Mouse (Mus musculus): ENCODE results near the gene Sult5a1.
"Not testable (repeated sequence)": the region's sequence is repeated elsewhere in the genome, so short reads cannot be mapped to it uniquely, and the experiment has no call there.

Gene Sult5a1

DNA sequence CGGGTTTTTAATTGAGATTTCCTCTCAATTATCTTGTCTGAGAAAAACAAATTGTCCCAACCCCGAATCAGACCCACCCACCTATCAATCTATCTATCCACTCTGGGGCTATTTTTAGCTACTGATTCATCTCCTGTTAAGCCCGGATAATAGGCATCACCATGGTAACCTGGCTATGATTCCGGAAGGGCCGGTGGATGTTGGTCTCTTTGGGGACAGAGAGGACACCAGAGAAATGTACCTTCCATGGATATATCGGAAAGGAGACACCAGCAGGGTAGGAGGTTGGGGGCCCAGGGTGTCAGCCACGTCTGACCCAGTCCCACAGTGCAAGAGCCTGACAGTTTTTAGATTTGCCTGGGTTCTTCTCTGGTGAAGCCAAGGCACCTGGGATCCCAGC lies 22.7 kb downstream of the Sult5a1 start:
- DNase-seq (ENCODE audit: low spot score in 2 of 2) = peak in 1 of 2 experiments; percentile 63

DNA sequence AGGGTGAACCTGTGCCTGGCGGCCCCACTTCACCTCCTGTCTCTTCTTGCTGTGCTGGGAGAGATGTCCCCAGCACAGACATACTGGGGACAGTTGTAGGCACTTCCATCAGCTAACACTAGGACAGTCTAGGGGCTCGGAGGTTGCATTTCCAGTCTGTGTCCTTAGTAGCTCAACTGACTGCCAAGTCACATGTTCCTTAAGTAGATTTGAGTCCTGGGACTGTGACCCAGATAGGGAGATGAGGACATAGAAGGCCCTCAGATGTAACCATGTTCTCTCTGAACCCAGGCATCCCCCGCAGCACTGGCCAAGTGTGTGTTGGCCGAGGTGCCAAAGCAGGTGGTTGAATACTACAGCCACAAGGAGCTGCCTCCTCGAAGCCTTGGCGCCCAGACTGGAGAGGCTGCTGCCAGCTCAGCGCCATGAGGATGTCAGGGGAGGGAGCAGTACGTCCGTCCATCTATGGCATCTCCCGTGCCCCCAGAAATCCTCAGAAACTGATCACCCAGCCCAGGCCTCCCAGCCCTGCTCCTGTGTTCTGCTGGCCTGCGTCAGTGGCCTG lies 23.9 kb downstream of the Sult5a1 start:
- no peak for DNase-seq (ENCODE audit: low spot score in 2 of 2)

DNA sequence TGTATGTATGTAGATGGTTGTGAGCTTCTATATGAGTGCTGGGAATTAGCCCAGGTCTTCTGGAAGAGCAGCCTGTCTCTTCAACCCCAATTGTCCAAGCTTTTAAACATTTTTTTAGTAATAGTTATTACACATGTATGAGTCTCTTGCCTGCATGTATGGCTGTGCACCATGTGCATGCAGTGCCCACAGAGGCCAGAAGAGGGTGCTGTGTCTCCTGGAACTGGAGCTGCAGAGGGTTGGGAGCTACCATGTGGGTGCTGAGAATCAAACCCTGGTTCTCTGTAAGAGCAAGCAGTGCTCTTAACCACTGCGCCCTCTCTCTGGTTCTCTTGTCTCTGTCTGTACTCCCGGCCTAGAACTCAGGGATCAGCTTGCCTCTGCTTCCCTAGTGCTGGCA lies 25.2 kb downstream of the Sult5a1 start:
- DNase-seq (ENCODE audit: low spot score in 2 of 2) = no peak

DNA sequence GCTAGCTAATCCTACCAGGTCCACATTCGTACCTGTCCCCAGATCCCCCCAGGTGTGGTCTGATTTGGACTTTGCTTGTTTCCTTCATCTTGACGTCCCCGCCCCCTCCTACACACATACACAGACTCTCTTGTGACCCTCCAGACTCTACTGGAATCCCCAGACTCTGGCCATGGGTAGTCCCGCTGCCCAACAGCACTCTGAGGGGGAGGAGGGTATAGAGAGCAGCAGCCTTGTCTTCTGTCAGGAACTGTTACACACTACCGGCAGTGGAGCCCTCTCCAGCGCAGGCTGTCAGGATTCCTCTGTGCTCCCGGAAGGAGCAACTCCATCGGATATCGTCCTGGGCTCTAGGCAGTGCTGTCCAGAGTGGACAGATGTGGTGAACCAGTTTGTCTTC lies 27.1 kb downstream of the Sult5a1 start:
- no peak for DNase-seq (ENCODE audit: low spot score in 2 of 2)

DNA sequence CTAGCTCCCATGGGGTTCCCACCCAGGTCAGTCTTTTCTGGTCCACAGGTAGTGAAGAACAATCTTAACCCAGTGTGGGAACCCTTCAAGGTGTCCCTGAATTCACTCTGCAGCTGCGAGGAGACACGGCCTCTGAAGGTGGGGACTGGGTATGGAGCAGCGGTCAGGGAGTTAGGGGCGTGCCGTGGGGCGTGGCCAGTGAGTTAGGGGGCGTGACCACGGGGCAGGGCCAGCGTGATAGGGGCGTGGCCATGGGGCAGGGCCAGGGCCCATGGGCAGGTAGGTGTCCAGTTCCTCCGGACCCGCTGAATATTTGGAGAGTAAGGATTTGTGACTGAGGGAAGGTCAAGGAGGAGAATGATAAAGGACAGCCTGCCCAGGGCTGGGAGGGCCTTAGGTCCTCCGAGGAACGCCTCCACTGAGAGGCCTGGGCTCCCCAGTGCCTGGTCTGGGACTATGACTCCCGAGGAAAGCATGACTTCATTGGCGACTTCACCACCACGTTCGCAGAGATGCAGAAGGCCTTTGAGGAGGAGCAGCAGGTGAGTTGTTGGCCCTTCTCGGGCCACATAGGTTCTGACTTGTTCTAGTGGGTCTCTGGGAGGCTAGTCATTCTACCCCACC lies 31.8 kb downstream of the Sult5a1 start:
- DNase-seq (ENCODE audit: low spot score in 2 of 2) = no peak

DNA sequence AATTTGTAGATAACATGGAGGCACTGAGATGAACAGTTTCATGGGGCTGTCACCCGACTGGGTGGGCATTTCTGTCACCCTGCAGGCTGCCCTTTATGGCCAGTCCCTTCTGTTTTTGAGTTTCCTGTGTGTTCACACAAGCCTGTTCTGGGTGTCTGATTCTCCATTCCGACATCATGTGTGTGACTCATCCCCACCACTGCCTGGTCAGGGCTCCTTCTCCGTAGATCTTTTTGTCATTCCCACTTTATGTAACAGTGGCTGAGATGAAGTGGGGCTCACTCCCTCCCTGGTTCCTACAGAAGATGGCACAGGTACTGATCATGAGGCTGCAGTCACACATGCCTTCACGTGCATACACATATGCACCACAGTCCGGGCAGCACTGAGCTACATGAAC lies 35.4 kb downstream of the Sult5a1 start:
- DNase-seq (ENCODE audit: low spot score in 2 of 2) = no peak

DNA sequence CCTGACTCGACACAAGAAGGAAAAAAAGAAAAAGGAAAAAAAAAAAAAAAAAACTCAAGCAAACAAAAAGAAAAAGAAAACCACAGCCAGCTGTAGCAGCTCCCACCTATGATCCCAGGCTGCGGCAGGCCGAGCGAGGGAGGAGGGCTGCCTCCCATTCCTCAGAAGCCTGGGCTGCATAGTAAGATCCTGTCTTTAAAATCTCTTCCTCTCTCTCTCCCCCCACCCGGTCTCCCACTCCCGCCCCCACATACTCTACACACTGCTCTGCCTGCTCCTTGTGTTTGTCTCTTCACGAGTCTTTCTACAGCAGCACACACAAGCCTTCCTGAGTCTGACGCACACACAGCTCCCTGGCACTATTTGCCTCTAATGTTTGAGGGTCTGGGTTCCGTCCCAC lies 36.1 kb downstream of the Sult5a1 start:
- peak in 1 of 2 experiments; percentile 37 for DNase-seq (ENCODE audit: low spot score in 2 of 2)

DNA sequence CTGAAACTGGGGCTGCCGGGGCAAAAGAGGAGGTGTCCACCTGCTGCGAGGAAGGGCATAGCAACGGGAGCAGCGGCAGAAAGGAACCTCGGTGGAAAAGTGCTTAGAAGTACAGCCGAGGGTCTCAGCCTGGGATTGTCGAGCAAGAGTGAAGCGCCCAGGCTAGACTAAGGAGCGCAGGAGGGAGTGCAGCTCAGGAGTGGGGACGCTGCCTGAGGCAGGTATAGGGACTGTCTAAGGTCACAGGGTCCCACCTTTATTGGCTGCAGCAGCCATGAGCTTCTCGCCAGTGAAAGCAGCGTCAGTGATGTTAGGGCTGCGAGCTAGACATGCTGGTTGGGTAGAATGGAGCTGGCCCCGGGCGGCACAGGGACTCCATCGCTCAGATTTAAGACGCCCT lies 40.4 kb downstream of the Sult5a1 start:
- DNase-seq (ENCODE audit: low spot score in 2 of 2) = no peak

DNA sequence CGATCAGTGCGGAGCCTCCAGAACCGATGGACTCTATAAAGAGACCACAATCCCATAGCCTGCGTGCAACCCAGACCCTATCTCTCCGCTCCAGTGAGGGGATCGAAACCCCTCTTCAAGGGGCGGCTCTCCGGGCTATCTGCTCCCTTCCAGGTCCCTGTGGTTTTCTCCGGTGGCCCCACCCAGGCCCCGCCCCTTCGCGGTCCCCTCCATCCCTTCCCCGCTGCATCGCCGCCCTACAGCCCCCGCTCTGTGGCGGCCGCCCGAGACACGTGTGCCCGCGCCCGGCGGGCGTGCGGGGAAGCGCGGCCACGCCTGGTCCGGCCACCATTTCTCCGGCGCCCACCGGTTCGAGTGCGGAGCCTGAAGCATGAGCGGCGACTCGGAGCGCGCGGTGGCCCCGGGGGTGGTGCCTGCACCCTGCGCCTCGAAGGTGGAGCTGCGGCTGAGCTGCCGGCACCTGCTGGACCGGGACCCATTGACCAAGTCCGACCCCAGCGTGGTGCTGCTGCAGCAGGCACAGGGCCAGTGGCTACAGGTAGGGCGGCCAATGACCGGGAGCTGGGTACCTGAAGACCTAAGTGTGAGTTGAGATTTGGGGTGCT lies 40.9 kb downstream of the Sult5a1 start, which contains the start of gene Cpne7:
TSS of gene Cpne7 (plus strand) at position 248 of the 605 bp plus-strand sequence.
- peak; percentile 39 to 51 for DNase-seq (ENCODE audit: low spot score in 2 of 2)

DNA sequence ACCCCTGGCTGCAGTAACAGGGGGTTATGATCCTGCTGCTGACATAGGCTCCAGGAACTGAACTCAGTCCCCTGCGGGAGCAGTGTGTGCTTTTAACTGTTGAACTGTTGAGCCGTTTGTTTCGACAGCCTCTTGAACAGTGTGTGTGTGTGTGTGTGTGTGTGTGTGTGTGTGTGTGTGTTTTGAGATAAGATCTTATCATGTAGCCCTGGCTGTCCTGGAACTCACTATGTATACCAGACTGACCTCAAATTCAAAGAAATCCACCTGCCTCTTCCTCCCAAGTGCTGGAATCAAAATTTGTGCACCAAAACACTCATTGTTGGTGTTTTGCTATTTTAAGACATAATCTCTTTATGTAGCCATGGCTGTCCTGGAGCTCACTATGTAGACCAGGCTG lies 43.5 kb downstream of the Sult5a1 start:
- no peak for DNase-seq (ENCODE audit: low spot score in 2 of 2)

DNA sequence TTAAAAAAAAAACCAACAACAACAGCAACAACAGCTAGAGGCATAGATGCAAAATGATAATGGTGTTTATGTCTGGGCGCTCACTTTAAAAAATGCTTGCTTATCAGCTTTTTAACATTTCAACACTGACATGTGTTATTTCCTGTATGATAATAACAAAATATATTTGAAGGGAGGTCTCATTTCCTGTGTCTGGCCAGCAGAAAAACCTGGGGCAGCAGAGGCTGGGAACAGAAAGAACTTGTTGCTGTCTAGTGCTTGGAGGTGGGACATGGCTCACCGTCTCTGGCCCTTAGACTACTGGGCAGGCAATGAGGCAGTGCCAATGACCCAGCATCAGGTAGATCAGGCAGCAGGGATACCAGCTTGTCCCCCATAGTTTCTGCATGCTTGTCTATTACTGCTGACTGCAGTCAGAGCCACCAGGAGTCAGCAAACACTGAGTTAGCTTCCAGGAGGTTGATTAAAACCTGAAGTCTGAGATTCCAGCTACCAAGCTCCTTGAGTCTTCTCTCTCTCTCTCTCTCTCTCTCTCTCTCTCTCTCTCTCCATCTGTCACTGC lies 44.1 kb downstream of the Sult5a1 start:
- no peak for DNase-seq (ENCODE audit: low spot score in 2 of 2)

DNA sequence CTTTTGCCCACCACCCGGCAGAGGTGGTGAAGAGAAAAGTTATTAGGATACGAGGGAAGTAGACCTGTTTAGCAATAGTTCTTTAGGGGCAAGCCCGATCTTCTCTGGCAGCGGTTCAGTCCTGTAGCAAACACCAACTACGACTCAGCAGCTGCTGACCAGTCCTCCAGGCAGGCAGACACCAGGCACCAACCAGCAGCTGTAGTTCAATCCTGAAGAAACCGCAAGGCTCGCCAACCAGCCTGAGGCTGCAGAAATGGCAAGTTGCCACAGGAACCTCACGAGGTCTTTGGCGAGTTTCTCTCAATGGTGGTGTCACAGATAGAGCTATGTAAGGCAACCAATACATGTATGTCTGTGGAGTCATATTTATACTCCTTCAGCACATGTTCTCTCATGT lies 45.2 kb downstream of the Sult5a1 start:
- no peak for DNase-seq (ENCODE audit: low spot score in 2 of 2)

DNA sequence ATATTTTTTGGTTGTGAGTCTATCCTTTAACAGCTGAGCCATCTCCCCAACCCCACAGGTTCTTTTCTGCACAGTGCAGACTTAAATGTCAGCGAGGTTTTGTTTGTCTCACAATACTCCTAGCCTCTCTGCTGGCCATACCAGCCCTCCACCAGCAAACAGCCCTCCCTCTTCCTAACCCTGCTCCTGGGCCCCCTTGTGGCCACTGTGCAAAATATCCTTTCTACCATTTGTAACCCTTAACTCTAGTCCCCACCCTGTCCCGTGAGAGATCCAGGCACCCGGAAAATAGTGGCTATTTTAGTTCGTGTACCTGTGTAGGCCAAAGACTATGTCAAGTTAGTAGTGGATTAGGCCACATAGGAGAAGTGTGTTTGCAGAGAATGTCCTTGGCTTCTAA lies 47.5 kb downstream of the Sult5a1 start:
- DNase-seq (ENCODE audit: low spot score in 2 of 2) = peak in 1 of 2 experiments; percentile 57

DNA sequence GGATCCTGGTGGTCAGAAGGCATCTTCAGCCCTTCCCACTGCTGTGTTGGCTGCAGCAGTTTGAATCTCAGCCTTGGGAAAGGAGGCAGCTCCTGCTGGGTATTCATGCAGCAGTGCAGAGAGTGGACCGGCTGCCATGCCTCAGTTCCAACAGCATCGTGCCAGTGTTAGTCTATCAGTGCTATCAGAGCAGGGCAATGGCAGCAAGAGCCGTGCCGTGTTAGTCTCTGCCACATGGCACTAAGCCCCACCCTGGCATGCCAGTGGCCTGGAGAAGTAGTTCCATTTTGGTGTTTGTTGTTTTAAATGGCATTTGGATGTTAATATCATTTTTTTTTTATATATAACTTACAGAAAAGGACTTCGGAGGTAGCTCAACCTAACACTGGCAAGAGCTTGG lies 49.2 kb downstream of the Sult5a1 start:
- DNase-seq (ENCODE audit: low spot score in 2 of 2) = no peak

DNA sequence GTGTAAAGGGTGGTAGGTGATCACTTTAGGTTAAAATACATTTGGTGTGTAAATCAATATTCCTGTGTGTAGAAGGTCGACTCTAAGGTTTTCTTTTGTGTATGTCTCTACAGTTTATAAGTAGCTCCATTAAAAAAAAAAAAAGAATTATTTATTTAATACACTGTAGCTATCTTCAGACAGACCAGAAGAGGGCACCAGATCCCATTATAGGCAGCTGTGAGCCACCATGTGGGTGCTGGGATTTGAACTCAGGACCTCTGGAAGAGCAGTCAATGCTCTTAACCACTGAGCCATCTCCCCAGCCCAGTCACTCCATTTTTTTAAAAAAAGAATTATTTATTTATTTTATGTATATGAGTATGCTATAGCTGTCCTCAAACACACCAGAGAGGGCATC lies 50.1 kb downstream of the Sult5a1 start:
- no peak for DNase-seq (ENCODE audit: low spot score in 2 of 2)

DNA sequence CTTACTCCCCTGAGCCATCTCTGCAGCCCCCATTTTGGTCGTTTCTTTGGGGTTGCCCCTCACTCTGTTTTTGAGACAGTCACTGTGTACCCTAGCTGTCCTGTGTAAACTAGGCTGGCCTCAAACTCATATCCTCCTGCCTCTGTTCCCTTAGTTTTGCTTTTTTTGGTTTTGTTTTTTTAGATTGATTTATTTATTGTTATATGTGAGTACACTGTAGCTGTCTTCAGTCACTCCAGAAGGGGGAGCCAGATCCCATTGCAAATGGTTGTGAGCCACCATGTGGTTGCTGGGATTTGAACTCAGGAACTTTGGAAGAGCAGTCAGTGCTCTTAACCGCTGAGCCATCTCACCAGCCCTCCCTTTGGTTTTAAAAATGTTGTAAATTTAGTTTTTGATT lies 51.6 kb downstream of the Sult5a1 start:
- DNase-seq (ENCODE audit: low spot score in 2 of 2) = no peak

DNA sequence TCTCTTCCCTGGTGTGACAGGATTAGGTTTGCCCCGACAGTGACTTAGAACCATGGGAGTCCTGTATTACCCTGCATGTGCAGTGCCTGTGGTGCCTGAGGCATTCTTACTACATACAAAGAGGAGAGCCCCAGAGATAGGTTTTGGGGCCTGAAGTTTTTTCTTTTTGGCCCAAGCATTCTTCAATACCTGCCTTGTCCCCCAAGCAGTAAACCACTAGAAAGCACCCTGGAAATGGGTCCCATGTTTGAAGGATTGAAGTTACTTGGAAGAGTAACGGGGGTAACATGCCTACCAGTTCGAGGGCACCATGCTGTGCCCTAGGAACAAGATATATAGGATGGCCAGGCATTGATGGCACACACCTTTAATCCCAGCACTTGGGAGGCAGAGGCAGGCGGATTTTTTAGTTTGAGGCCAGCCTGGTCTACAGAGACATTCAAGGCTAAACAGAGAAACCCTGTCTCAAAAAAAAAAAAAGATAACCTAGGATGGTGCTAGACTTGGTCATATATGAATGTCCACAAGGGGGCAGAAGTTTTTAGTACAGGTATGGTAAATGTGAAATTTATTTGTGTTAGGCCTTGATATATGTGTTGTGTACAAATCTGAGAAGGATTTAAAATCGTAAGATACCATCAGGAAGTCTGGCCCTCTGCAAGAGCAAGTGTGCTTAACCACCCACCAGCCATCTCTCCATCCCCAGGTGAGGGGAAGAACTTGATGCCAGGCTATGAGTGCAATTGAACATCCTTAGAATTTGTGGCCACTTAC lies 52.4 kb downstream of the Sult5a1 start:
- DNase-seq (ENCODE audit: low spot score in 2 of 2) = no peak

DNA sequence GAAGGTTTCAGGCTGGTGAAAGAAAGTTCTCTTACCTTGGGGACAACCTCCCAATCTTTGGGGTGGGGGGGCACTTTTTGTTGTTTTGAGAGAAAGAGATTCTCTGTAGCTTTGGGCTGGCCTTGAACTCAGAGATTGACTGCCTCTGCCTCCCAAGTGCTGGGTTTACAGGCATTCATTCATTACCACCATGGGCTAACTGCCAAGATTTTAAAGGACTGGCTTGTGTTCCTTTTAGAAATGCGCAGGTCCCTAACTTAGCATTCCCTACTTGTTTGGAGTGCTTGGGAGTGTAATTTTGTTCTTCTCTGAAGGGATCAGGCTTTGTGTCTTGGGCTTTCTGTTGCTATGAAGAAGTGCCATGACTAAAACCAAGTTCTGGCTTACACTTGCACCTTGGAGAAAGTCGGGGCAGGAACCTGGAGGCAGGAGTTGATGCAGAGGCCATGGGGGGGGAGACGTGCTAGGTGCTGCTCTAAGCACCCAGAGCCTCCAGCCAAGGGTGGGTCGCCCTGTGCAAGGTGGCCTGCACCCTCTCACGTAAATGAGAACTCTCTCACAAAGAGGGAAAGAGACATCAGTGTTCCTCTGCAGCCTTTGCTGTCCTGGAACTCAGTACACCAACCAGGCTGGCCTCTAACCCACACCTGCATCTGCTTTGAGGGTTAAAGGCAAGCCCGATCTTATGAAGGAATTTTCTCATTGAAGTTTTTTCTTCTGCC lies 53.9 kb downstream of the Sult5a1 start:
- DNase-seq (ENCODE audit: low spot score in 2 of 2) = no peak

DNA sequence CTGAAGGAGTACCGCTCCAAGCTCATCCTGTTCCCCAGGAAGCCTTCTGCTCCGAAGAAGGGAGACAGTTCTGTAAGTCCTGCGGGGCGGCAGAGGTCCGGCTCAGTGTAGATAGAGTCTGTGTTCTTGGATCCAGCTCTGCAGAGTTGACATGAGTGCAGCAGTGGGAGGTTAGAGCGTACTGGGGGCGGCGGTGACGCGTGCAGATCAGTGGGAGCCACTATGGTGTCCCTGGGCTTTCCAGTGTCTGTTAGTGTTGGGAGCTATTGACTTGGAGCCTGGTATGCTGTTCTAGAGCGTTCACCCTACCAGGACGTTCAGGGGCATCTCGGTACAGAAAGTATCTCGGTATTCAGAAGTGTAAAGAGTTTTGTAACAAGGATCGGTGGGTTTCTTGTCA lies 54.8 kb downstream of the Sult5a1 start:
- no peak for DNase-seq (ENCODE audit: low spot score in 2 of 2)

DNA sequence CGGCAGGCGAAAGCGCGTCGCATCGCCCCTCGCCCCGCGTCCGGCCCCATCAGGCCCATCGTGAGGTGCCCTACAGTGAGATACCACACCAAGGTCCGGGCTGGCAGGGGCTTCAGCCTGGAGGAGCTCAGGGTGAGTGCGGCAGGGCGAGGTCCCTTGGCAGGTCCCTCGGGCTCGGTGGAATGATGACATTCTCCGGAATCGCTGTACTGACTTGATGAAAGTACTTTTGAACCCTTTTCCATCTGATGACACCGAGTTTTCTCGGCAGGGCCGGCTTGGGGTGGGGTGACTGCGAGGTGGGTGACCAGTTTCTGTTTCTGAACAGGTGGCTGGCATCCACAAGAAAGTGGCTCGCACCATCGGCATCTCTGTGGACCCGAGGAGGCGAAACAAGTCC lies 55.3 kb downstream of the Sult5a1 start:
- DNase-seq (ENCODE audit: low spot score in 2 of 2) = not testable (repeated sequence)

DNA sequence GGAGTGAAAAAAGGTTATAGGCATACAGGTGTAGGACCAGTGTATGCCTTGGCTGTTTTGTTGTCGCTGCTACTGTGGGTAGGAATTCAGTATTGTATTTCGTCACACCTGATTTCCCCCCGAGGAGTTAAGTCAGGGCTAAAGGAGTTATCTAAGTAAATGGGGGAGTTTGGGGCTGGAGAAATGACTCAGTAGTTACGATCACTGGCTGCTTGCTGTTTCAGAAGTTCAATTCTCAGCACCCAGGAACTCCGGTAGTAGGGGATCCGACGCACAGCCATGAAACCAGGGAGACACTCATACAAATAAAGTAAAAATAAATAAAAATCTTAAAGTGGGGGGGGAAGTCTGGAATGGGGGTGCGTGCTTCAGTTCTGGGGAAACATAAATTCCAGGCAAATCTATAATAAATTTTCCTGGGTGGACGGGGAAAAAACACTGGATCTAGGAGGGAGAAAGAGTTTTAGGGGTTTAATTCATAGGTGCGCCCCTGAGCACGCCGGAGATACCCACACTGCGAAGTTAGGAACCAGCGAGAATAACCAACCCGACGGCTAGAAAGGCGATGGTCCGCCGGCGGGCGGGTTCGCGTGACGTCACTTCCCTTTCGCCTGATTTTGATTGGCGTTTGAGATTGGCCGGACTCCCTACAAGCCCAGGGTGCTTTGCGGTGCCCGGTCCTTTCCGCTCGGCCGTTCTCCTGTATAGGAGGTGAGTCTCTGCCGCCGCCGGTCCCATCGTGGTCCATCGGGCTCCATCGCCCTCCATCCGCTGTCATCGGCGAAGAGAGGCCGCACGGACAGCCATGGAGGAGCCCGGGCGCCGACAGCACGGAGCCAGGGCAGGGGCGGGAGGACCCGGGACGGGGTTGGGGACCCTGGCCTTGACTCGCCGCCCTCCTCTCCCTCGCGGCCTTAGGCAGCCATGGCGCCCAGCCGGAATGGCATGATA lies 56.1 kb downstream of the Sult5a1 start, which contains the start of gene Rpl13:
TSS of gene Rpl13 (plus strand) at position 616 of the 951 bp plus-strand sequence.
- DNase-seq (ENCODE audit: low spot score in 2 of 2) = peak; percentile 99
